ENCODE assay signal across 27 mouse cellular contexts in the genomic region with DNA sequence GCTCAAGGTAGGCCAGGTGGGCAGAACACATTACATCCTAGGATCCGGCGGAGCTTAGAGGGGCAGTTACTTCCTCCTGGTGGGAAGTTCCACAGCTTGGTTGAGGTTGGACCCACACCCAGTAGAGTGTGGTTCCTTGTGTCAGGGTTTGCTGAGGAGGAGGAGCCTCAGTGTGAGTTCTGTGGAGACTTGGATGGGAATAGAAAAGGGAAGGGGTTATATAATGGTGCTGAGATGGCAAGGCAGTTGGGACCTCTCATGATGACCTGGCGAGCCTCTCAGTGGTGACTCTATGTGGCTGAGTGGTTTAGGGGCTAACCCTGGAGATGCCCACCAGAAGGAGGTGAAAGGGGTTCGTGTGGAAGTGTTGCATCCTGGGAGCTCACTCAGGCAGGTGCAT. TPM values are rescaled to one million over a fixed set of nuclear protein-coding genes. Genes with fewer than 3 reads are reported as not detected.
A peak's percentile ranks its signal among the peaks of the same experiment; 100 is the strongest.
DNase-seq lines count a peak whose midpoint lies in the region; ATAC-seq and TF ChIP-seq lines count a peak whose summit lies in the region.
"Had no signal": no experiment of that assay in that cellular context is flagged by ENCODE, and none has a peak within 500 bp of the region (broad histone marks: within the 10 kb centered on the region; RNA-seq: fewer than 3 reads in every experiment).

No protein-coding gene starts in this region.

- 78% methylated on average over 4 of the region's 4 CpGs for WGBS in heart, embryonic 14.5 days
- 76% methylated on average over 4 of the region's 4 CpGs for WGBS in heart, embryonic 11.5 days (ENCODE audit: insufficient replicate concordance)
- 83% methylated on average over 4 of the region's 4 CpGs for WGBS in stomach, embryonic 14.5 days
- 80% methylated on average over 4 of the region's 4 CpGs for WGBS in stomach, postnatal 0 days

- TF ChIP-seq EP300 in stomach, postnatal 0 days (optimal IDR thresholded peaks at IDR 0.05) = no peak

- no peak overlapping the region for H3K4me2 ChIP-seq in heart, embryonic 14.5 days (ENCODE audit: low read length)
- no peak overlapping the region for H3K4me2 ChIP-seq in heart, embryonic 11.5 days
- H3K4me2 ChIP-seq in stomach, embryonic 14.5 days (replicated peaks; ENCODE audit: low read depth, low read length) = no peak overlapping the region
- no peak overlapping the region for H3K4me2 ChIP-seq in stomach, postnatal 0 days (replicated peaks; ENCODE audit: low read depth)
- H3K4me2 ChIP-seq: embryonic facial prominence, embryonic 13.5 days; forebrain, embryonic 15.5 days; limb, embryonic 15.5 days; liver, embryonic 13.5 days; midbrain, embryonic 15.5 days; neural tube, embryonic 15.5 days had no signal

- no peak for TF ChIP-seq CTCF in left cerebral cortex, adult 2 months (IDR thresholded peaks at IDR 0.05)
- TF ChIP-seq CTCF in stomach, postnatal 0 days (IDR thresholded peaks at IDR 0.05; ENCODE audit: low read depth) = no peak

- H3K27me3 ChIP-seq in heart, embryonic 14.5 days (ENCODE audit: control insufficient read depth, insufficient read depth, low read length) = no peaks in the 10 kb centered on the region
- H3K27me3 ChIP-seq in heart, embryonic 11.5 days (ENCODE audit: control insufficient read depth, insufficient read depth, low read length) = no peaks in the 10 kb centered on the region
- no peaks in the 10 kb centered on the region for H3K27me3 ChIP-seq in stomach, embryonic 14.5 days (ENCODE audit: control insufficient read depth, insufficient read depth, low read length)
- H3K27me3 ChIP-seq in stomach, postnatal 0 days (ENCODE audit: control insufficient read depth, insufficient read depth, low read length) = no peaks in the 10 kb centered on the region
- H3K27me3 ChIP-seq: embryonic facial prominence, embryonic 13.5 days; forebrain, embryonic 15.5 days; limb, embryonic 15.5 days; liver, embryonic 13.5 days; midbrain, embryonic 15.5 days; neural tube, embryonic 15.5 days; Patski had no signal

- no peaks in the 10 kb centered on the region for H3K9me3 ChIP-seq in heart, embryonic 14.5 days (ENCODE audit: control insufficient read depth, low read length)
- no peaks in the 10 kb centered on the region for H3K9me3 ChIP-seq in heart, embryonic 11.5 days (replicated peaks; ENCODE audit: control insufficient read depth, low read length)
- H3K9me3 ChIP-seq in stomach, embryonic 14.5 days (ENCODE audit: control insufficient read depth, low read depth, low read length) = no peaks in the 10 kb centered on the region
- H3K9me3 ChIP-seq in stomach, postnatal 0 days (ENCODE audit: control insufficient read depth, low read length) = no peaks in the 10 kb centered on the region
- H3K9me3 ChIP-seq: embryonic facial prominence, embryonic 13.5 days; forebrain, embryonic 10.5 days; forebrain, embryonic 15.5 days; limb, embryonic 10.5 days; limb, embryonic 15.5 days; liver, embryonic 13.5 days; midbrain, embryonic 15.5 days; neural tube, embryonic 15.5 days had no signal

- no peak overlapping the region for H3K4me3 ChIP-seq in heart, embryonic 14.5 days (ENCODE audit: control insufficient read depth in 1 of 2, insufficient read depth in 1 of 2, low read depth in 1 of 2, low read length in 2 of 2)
- no peak overlapping the region for H3K4me3 ChIP-seq in heart, embryonic 11.5 days (ENCODE audit: low read depth, low read length)
- no peak overlapping the region for H3K4me3 ChIP-seq in left cerebral cortex, adult 2 months
- no peak overlapping the region for H3K4me3 ChIP-seq in stomach, embryonic 14.5 days (ENCODE audit: low read depth, low read length)
- H3K4me3 ChIP-seq in stomach, postnatal 0 days (ENCODE audit: low read depth, low read length) = no peak overlapping the region
- H3K4me3 ChIP-seq: embryonic facial prominence, embryonic 13.5 days; forebrain, embryonic 10.5 days; forebrain, embryonic 15.5 days; limb, embryonic 10.5 days; limb, embryonic 15.5 days; liver, embryonic 13.5 days; midbrain, embryonic 15.5 days; neural tube, embryonic 15.5 days had no signal

- H3K27ac ChIP-seq in heart, embryonic 14.5 days (replicated peaks in 1 of 2; ENCODE audit: control insufficient read depth in 1 of 2, insufficient read depth in 1 of 2, low read depth in 2 of 2, low read length in 2 of 2) = peak overlapping the region; percentile 81 to 85
- H3K27ac ChIP-seq in heart, embryonic 11.5 days (ENCODE audit: low read depth, low read length) = no peak overlapping the region
- peak overlapping the region; percentile 30; the same call in 1 of the 2 replicates for H3K27ac ChIP-seq in left cerebral cortex, adult 2 months
- H3K27ac ChIP-seq in stomach, embryonic 14.5 days (ENCODE audit: low read length) = no peak overlapping the region
- no peak overlapping the region for H3K27ac ChIP-seq in stomach, postnatal 0 days (replicated peaks)
- H3K27ac ChIP-seq: embryonic facial prominence, embryonic 13.5 days; forebrain, embryonic 10.5 days; forebrain, embryonic 15.5 days; limb, embryonic 10.5 days; limb, embryonic 15.5 days; liver, embryonic 13.5 days; macrophage; midbrain, embryonic 15.5 days; neural tube, embryonic 15.5 days had no signal

- DNase-seq in heart, adult 11 months = peak; percentile 92
- no peak for DNase-seq in heart, adult 18-20 months
- DNase-seq in left cerebral cortex, adult 2 months (ENCODE audit: extremely low spot score in 1 of 2, low spot score in 2 of 2) = no peak
- DNase-seq in left cerebral cortex, adult 11 months (ENCODE audit: low spot score) = no peak
- no peak for DNase-seq in stomach, postnatal 0 days (ENCODE audit: low spot score)
- DNase-seq: adrenal gland, postnatal 14 days; cerebellum, adult 11 months; kidney, adult 18-20 months; kidney, postnatal 4 days; liver, embryonic 13.5 days; lung, adult 18-20 months; right cerebral cortex, postnatal 25 days; thymus, adult 18-20 months; thymus, postnatal 25 days had no signal

- H3K4me1 ChIP-seq in heart, embryonic 14.5 days (ENCODE audit: control insufficient read depth in 2 of 2, insufficient read depth in 2 of 2, low read length in 2 of 2) = peaks cover 38 to 78% of the 10 kb centered on the region in 2 experiments
- H3K4me1 ChIP-seq in heart, embryonic 11.5 days (ENCODE audit: control insufficient read depth, insufficient read depth, low read length) = peaks cover 47% of the 10 kb centered on the region
- no peaks in the 10 kb centered on the region for H3K4me1 ChIP-seq in stomach, embryonic 14.5 days (ENCODE audit: control insufficient read depth, insufficient read depth, low read length)
- no peaks in the 10 kb centered on the region for H3K4me1 ChIP-seq in stomach, postnatal 0 days (replicated peaks; ENCODE audit: control insufficient read depth, insufficient read depth)
- H3K4me1 ChIP-seq: forebrain, embryonic 15.5 days; midbrain, embryonic 15.5 days; neural tube, embryonic 15.5 days had no signal

- peaks cover 61% of the 10 kb centered on the region for H3K36me3 ChIP-seq in heart, embryonic 14.5 days (ENCODE audit: control insufficient read depth, insufficient read depth, low read length)
- H3K36me3 ChIP-seq in heart, embryonic 11.5 days (ENCODE audit: control insufficient read depth, insufficient read depth, low read length) = 0 out of 2 replicates have a peak, but pooled peaks cover 2% of the 10 kb centered on the region
- H3K36me3 ChIP-seq in stomach, embryonic 14.5 days (ENCODE audit: control insufficient read depth, insufficient read depth, low read length) = no peaks in the 10 kb centered on the region
- no peaks in the 10 kb centered on the region for H3K36me3 ChIP-seq in stomach, postnatal 0 days (ENCODE audit: control insufficient read depth, insufficient read depth, low read length)
- H3K36me3 ChIP-seq: embryonic facial prominence, embryonic 13.5 days; forebrain, embryonic 10.5 days; forebrain, embryonic 15.5 days; limb, embryonic 10.5 days; limb, embryonic 15.5 days; midbrain, embryonic 15.5 days; neural tube, embryonic 15.5 days had no signal

- peak overlapping the region; percentile 32; the same call in 1 of the 2 replicates for H3K9ac ChIP-seq in heart, embryonic 14.5 days (ENCODE audit: low read length)
- no peak overlapping the region for H3K9ac ChIP-seq in heart, embryonic 11.5 days (ENCODE audit: low read depth, low read length)
- no peak overlapping the region for H3K9ac ChIP-seq in stomach, embryonic 14.5 days (replicated peaks; ENCODE audit: low read depth, low read length)
- no peak overlapping the region for H3K9ac ChIP-seq in stomach, postnatal 0 days (ENCODE audit: low read length)
- H3K9ac ChIP-seq: embryonic facial prominence, embryonic 13.5 days; forebrain, embryonic 15.5 days; limb, embryonic 15.5 days; liver, embryonic 13.5 days; midbrain, embryonic 15.5 days; neural tube, embryonic 15.5 days had no signal

- intact Hi-C loops in left cerebral cortex, adult 2 months (cut with DNase I) = no loop called here

- no peak for ATAC-seq in heart, embryonic 14.5 days (ENCODE audit: insufficient number of reproducible peaks, insufficient read depth, low FRiP score, low read depth)
- ATAC-seq in heart, embryonic 11.5 days (replicated peaks; ENCODE audit: insufficient number of reproducible peaks, low FRiP score, low TSS enrichment) = no peak
- 0 out of 2 replicates have a peak, but pooled peaks have one; percentile 37 for ATAC-seq in stomach, embryonic 14.5 days (ENCODE audit: insufficient number of reproducible peaks, insufficient read depth, low FRiP score, low read depth)
- no peak for ATAC-seq in stomach, postnatal 0 days (ENCODE audit: low FRiP score, low TSS enrichment)
- ATAC-seq: forebrain, embryonic 15.5 days; hindbrain, embryonic 16.5 days; midbrain, embryonic 15.5 days; Patski had no signal

RNA-seq across cellular contexts. Expression of a gene that starts 25.1 kb away (rescaled TPM):
- total RNA-seq in heart, adult 18-20 months (2021) = 100 to 1,000 TPM; 228 to 259 TPM
- 220 and 230 TPM in 2 replicates for polyA plus RNA-seq in heart, embryonic 14.5 days (2014; fragmentation: Nextera tagmentation; extraction: Ambion mirVana)
- 203 and 215 TPM in 2 replicates for polyA plus RNA-seq in heart, embryonic 11.5 days (2014; fragmentation: Nextera tagmentation; extraction: Ambion mirVana)
- total RNA-seq in left cerebral cortex, adult 2 months (2021) = 10 to 100 TPM; 45.5 to 49.1 TPM
- polyA plus RNA-seq in stomach, embryonic 14.5 days (2014; fragmentation: Nextera tagmentation; extraction: Ambion mirVana) = 1.8 and 3.2 TPM in 2 replicates
- polyA plus RNA-seq in stomach, postnatal 0 days (2015; fragmentation: Nextera tagmentation; extraction: Ambion mirVana) = 3.2 and 3.4 TPM in 2 replicates

Comparison
In these comparisons a context has a peak if more than half of its experiments do, and no peak if none do; other contexts are left out.
1. H3K27ac ChIP-seq: peak in heart, embryonic 14.5 days (2 of 2) and left cerebral cortex, adult 2 months (single experiment); none in heart, embryonic 11.5 days (single experiment), stomach, embryonic 14.5 days (single experiment) and stomach, postnatal 0 days (single experiment).
2. RNA of a gene that starts 25.1 kb away (polyA plus RNA-seq): 220 to 230 TPM in heart, embryonic 14.5 days and 203 to 215 TPM in heart, embryonic 11.5 days; 3.2 to 3.4 TPM in stomach, postnatal 0 days and 1.8 to 3.2 TPM in stomach, embryonic 14.5 days; every median in the first group is over 10 times any median in the second.